Mouse (Mus musculus) CH12.LX (cell line): ENCODE results near the gene Pip5kl1. TPM values are rescaled to one million over a fixed set of nuclear protein-coding genes. Genes with fewer than 3 reads are reported as not detected.

ENCODE experiments used
- DNase-seq: peaks from one replicate; pipeline ENCODE4 v3.0.0-alpha.2; 2013; ENCODE audit errors: extremely low read depth
- H3K27ac ChIP-seq: 2 replicates; pipeline ENCODE4 v1.5.1; 2012; ENCODE audit warnings: low read depth, mild to moderate bottlenecking, control low read depth, moderate library complexity; ENCODE audit not compliant: insufficient read depth
- H3K27me3 ChIP-seq: replicated peaks from 2 replicates; pipeline ENCODE3; 2012; ENCODE audit warnings: inconsistent platforms
- H3K36me3 ChIP-seq, 2 experiments: replicated peaks in 1 of 2; 2 replicates each; pipeline versions ENCODE3 to v1.6.1; 2012; ENCODE audit warnings: inconsistent platforms in 1 of 2, low read length in 1 of 2, mild to moderate bottlenecking in 1 of 2, mixed read lengths in 1 of 2, moderate library complexity in 1 of 2; ENCODE audit not compliant: control insufficient read depth in 1 of 2, insufficient read depth in 1 of 2
- H3K4me1 ChIP-seq, 2 experiments: 2 replicates each; pipeline ENCODE4 v1.6.1; 2012; ENCODE audit warnings: inconsistent platforms in 1 of 2, moderate library complexity in 1 of 2; ENCODE audit not compliant: insufficient read depth in 2 of 2, control insufficient read depth in 1 of 2
- H3K4me2 ChIP-seq: 2 replicates; pipeline ENCODE4 v1.6.1; 2012; ENCODE audit warnings: low read depth, mild to moderate bottlenecking, control low read depth; ENCODE audit not compliant: poor library complexity, insufficient read depth, severe bottlenecking
- H3K4me3 ChIP-seq, 3 experiments: fragments of 150-350 bp in 1 of 3; sonication (generic) in 1 of 3; replicated peaks in 1 of 3; 2 replicates each; pipeline versions ENCODE3 to v1.5.1; 2011 to 2012; ENCODE audit warnings: low read depth in 2 of 3, low read length in 2 of 3, mild to moderate bottlenecking in 2 of 3, moderate library complexity in 2 of 3, control low read depth in 1 of 3, improper control_type of control experiment in 1 of 3, inconsistent platforms in 1 of 3, mixed read lengths in 1 of 3; ENCODE audit not compliant: poor library complexity in 1 of 3
- H3K79me2 ChIP-seq: replicated peaks from 2 replicates; pipeline ENCODE4 v1.6.1; 2012; ENCODE audit warnings: mild to moderate bottlenecking, moderate library complexity; ENCODE audit not compliant: control insufficient read depth, poor library complexity, insufficient read depth, severe bottlenecking; ENCODE audit errors: extremely low read depth
- H3K9ac ChIP-seq: 2 replicates; pipeline ENCODE4 v1.6.1; 2012; ENCODE audit warnings: low read depth, mild to moderate bottlenecking, control low read depth, moderate library complexity; ENCODE audit not compliant: insufficient read depth
- H3K9me3 ChIP-seq: replicated peaks from 2 replicates; pipeline ENCODE3; 2012; ENCODE audit warnings: low read length, inconsistent platforms, mixed read lengths
- CHD1 ChIP-seq: IDR thresholded peaks from 2 replicates; pipeline ENCODE4 v1.6.1; 2012; ENCODE audit warnings: low read depth, low read length, improper control_type of control experiment, inconsistent platforms
- CHD2 ChIP-seq: IDR thresholded peaks from 2 replicates; pipeline ENCODE4 v1.6.1; 2011; ENCODE audit warnings: low read length, improper control_type of control experiment
- E2F4 ChIP-seq: IDR thresholded peaks from 2 replicates; pipeline ENCODE4 v1.6.1; 2011; ENCODE audit warnings: low read depth, low read length, improper control_type of control experiment; ENCODE audit not compliant: insufficient replicate concordance
- ELF1 ChIP-seq: IDR thresholded peaks from 2 replicates; pipeline ENCODE4 v1.6.1; 2014; ENCODE audit warnings: low read depth, mild to moderate bottlenecking, inconsistent platforms, low read length, improper control_type of control experiment
- ETS1 ChIP-seq: conservative IDR thresholded peaks from 2 replicates; pipeline ENCODE4 v1.6.1; 2012; ENCODE audit warnings: low read depth, mild to moderate bottlenecking, inconsistent platforms, low read length, improper control_type of control experiment, moderate library complexity
- GABPA ChIP-seq: IDR thresholded peaks from 2 replicates; pipeline ENCODE4 v1.6.1; 2012; ENCODE audit warnings: low read depth, low read length, improper control_type of control experiment, inconsistent platforms; ENCODE audit not compliant: insufficient replicate concordance
- HCFC1 ChIP-seq: IDR thresholded peaks from 2 replicates; pipeline ENCODE4 v1.6.1; 2012; ENCODE audit warnings: low read depth, mild to moderate bottlenecking, inconsistent platforms, low read length, improper control_type of control experiment
- IRF4 ChIP-seq: IDR thresholded peaks from 2 replicates; pipeline ENCODE4 v1.6.1; 2014; ENCODE audit warnings: low read depth, mild to moderate bottlenecking, inconsistent platforms, low read length, improper control_type of control experiment
- JUN ChIP-seq: IDR thresholded peaks from 2 replicates; pipeline ENCODE4 v1.6.1; 2011; ENCODE audit warnings: low read depth, mild to moderate bottlenecking, low read length, improper control_type of control experiment, moderate library complexity; ENCODE audit not compliant: insufficient read depth
- JUND ChIP-seq: conservative IDR thresholded peaks from 2 replicates; pipeline ENCODE4 v1.6.1; 2011; ENCODE audit warnings: low read depth, low read length, improper control_type of control experiment
- KAT2A ChIP-seq: IDR thresholded peaks from 2 replicates; pipeline ENCODE4 v1.6.1; 2012; ENCODE audit warnings: low read length, improper control_type of control experiment, inconsistent platforms; ENCODE audit not compliant: insufficient replicate concordance
- MAFK ChIP-seq: IDR thresholded peaks from 2 replicates; pipeline ENCODE4 v1.6.1; 2011; ENCODE audit warnings: low read length, improper control_type of control experiment; ENCODE audit not compliant: insufficient replicate concordance
- MAZ ChIP-seq: IDR thresholded peaks from 2 replicates; pipeline ENCODE4 v1.6.1; 2012; ENCODE audit warnings: low read depth, mild to moderate bottlenecking, inconsistent platforms, low read length, improper control_type of control experiment, moderate library complexity
- MEF2A ChIP-seq: IDR thresholded peaks from 2 replicates; pipeline ENCODE4 v1.6.1; 2014; ENCODE audit warnings: low read depth, mild to moderate bottlenecking, inconsistent platforms, low read length, improper control_type of control experiment, borderline replicate concordance
- POLR2A ChIP-seq: IDR thresholded peaks from 2 replicates; pipeline ENCODE4 v1.6.1; 2011; ENCODE audit warnings: low read depth, mild to moderate bottlenecking, improper control_type of control experiment, low read length
- RCOR1 ChIP-seq: conservative IDR thresholded peaks from 2 replicates; pipeline ENCODE4 v1.6.1; 2012; ENCODE audit warnings: low read depth, mild to moderate bottlenecking, inconsistent platforms, low read length, improper control_type of control experiment
- SIN3A ChIP-seq: IDR thresholded peaks from 2 replicates; pipeline ENCODE4 v1.6.1; 2012; ENCODE audit warnings: low read length, improper control_type of control experiment, inconsistent platforms
- SMC3 ChIP-seq: IDR thresholded peaks from 2 replicates; pipeline ENCODE4 v1.6.1; 2011; ENCODE audit warnings: low read depth, low read length, improper control_type of control experiment
- TBP ChIP-seq: conservative IDR thresholded peaks from 2 replicates; pipeline ENCODE4 v1.6.1; 2011; ENCODE audit warnings: low read depth, low read length, improper control_type of control experiment
- USF2 ChIP-seq: conservative IDR thresholded peaks from 2 replicates; pipeline ENCODE4 v1.6.1; 2011; ENCODE audit warnings: low read depth, low read length, improper control_type of control experiment
- ZC3H11A ChIP-seq: IDR thresholded peaks from 2 replicates; pipeline ENCODE4 v1.6.1; 2012; ENCODE audit warnings: low read depth, mild to moderate bottlenecking, inconsistent platforms, low read length, improper control_type of control experiment
- ZKSCAN1 ChIP-seq: IDR thresholded peaks from 2 replicates; pipeline ENCODE4 v1.6.1; 2012; ENCODE audit warnings: low read depth, inconsistent platforms, low read length, improper control_type of control experiment, borderline replicate concordance
- dilution Hi-C: fragments of 300-500 bp; cut with MboI; formaldehyde crosslinking; loops from 2 replicates; pipeline ENCODE4 v1.14.3; 2020; ENCODE audit warnings: low sequenced_read_pairs; ENCODE audit not compliant: extremely low pct_unique_long_range_greater_than_20kb, extremely low pct_ligation_motif_present
- in situ Hi-C: fragments of 300-500 bp; cut with MboI; formaldehyde crosslinking; loops from 3 replicates; pipeline ENCODE4 v1.14.3; 2019; ENCODE audit warnings: low sequenced_read_pairs, low pct_ligation_motif_present, low pct_unique_long_range_greater_than_20kb, mixed read lengths
- polyA plus RNA-seq: library from polyadenylated mRNA; unstranded; fragments of >175 nt; gene quantifications from 2 replicates; pipeline ENCODE4 v1.2.1, GENCODE M21; 2012; ENCODE audit warnings: low read depth; ENCODE audit not compliant: insufficient read length
- total RNA-seq, 2 experiments: library from RNA; depleted of rRNA; stranded (reverse); fragments of 300-350 nt in 1 of 2; fragments of >200 nt in 1 of 2; gene quantifications; 2 replicates each; pipeline ENCODE4 v1.2.3; 2012 to 2014

The Pip5kl1 gene
- total and polyA plus RNA-seq, 3 experiments, result 0.28 to 0.64 (median 0.57) TPM

GRCm38 (mm10) chr2:32556019-32556418 lies 18.6 kb upstream of the Pip5kl1 start:
- H3K27me3 ChIP-seq, result no peaks in the 10 kb centered on the region
- peaks cover 0 to 39% of the 10 kb centered on the region in 2 experiments for H3K36me3 ChIP-seq
- TF ChIP-seq SMC3 (no peak), CHD1 (no peak), KAT2A (no peak), USF2 (no peak), E2F4 (no peak), RCOR1 (no peak), JUND (no peak), ETS1 (no peak), TBP (no peak), MAFK (no peak), CHD2 (no peak), POLR2A (no peak), GABPA (no peak)
- TF ChIP-seq, all 38 proteins: peak for 0
- H3K9me3 ChIP-seq, result no peaks in the 10 kb centered on the region
- no peak for DNase-seq
- H3K27ac ChIP-seq, result no peak overlapping the region
- H3K9ac ChIP-seq, result no peak overlapping the region
- H3K4me1 ChIP-seq, result peaks cover 8 to 13% of the 10 kb centered on the region in 2 experiments
- dilution Hi-C loops (no loop called here), in situ Hi-C loops (loop anchor here (25.0 kb wide), 1 partner anchor 419 kb away; no protein-coding TSS in a partner anchor)
- no peak overlapping the region for H3K4me3 ChIP-seq
- no peaks in the 10 kb centered on the region for H3K79me2 ChIP-seq
- H3K4me2 ChIP-seq, result no peak overlapping the region

- Histone ChIP-seq H3K9me3 (no peaks in the 10 kb centered on the region), H3K4me1 (no peaks in the 10 kb centered on the region), H3K4me3 (no peak overlapping the region), H3K9ac (no peak overlapping the region), H3K4me2 (no peak overlapping the region), H3K27me3 (no peaks in the 10 kb centered on the region), H3K36me3 (peaks cover 0 to 57% of the 10 kb centered on the region in 2 experiments), H3K27ac (no peak overlapping the region), H3K79me2 (no peaks in the 10 kb centered on the region)
- no peak for TF ChIP-seq E2F4
- TF ChIP-seq GABPA, result no peak
- TF ChIP-seq USF2, result no peak
- TF ChIP-seq MAZ, result no peak
- TF ChIP-seq ZKSCAN1, result no peak
- TF ChIP-seq MEF2A, result no peak
- no peak for TF ChIP-seq ELF1
- TF ChIP-seq HCFC1, result no peak
- TF ChIP-seq JUND, result no peak
- TF ChIP-seq ZC3H11A, result no peak
- TF ChIP-seq SIN3A, result no peak
- no peak for TF ChIP-seq JUN
- TF ChIP-seq SMC3, result no peak
- no peak for TF ChIP-seq IRF4
- dilution Hi-C loops (no loop called here), in situ Hi-C loops (loop anchor here (25.0 kb wide), 1 partner anchor 422 kb away; no protein-coding TSS in a partner anchor)
- no peak for DNase-seq
Measured at GRCm38 (mm10) chr2:32559570-32559969, 15.0 kb upstream of the Pip5kl1 start.
